Mouse (Mus musculus) adrenal gland, postnatal 14 days (tissue): ENCODE data around the gene Xpot. TPM values are rescaled to one million over a fixed set of nuclear protein-coding genes. Genes with fewer than 3 reads are reported as not detected.

Source experiments
- DNase-seq: peaks from one replicate; pipeline ENCODE4 v3.0.0; 2021; ENCODE audit warnings: mixed read lengths
- microRNA-seq, 2 experiments: library from miRNA; unstranded; fragments of <30 nt; microRNA quantifications; one replicate each; pipeline ENCODE4 v1.2.0; 2021
- total RNA-seq: library from RNA; stranded (reverse); gene quantifications from 2 replicates; pipeline ENCODE4 v1.2.3, GENCODE M21; 2021

Xpot gene
- total RNA-seq, 1 experiment from 2014 or later, result 56.4 TPM

GRCm38 (mm10) chr10:121576372-121576771, 49.8 kb downstream of the Xpot start:
- DNase-seq, result no peak

- DNase-seq, result no peak
Measured at GRCm38 (mm10) chr10:121571511-121572147, 54.5 kb downstream of the Xpot start.

DNA sequence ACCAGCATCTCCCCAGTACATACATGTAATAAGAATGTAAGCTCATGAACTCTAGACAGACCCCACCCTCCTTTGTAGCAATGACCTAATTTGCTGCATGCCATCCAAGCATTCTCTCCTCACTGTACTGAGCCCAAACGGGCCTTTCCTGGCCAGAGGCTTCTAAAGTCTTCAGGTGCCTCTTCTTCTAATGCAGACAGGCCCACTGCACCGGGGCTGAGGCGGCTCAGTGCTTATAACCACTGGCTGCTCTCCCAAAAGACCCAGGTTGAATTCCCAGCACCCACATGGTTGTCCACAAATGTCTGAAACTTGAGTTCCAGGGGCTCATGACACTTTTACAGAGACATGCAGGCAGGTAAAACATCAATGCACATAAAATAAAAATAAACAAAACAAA, 55.1 kb downstream of the Xpot start:
- DNase-seq, result no peak

DNA sequence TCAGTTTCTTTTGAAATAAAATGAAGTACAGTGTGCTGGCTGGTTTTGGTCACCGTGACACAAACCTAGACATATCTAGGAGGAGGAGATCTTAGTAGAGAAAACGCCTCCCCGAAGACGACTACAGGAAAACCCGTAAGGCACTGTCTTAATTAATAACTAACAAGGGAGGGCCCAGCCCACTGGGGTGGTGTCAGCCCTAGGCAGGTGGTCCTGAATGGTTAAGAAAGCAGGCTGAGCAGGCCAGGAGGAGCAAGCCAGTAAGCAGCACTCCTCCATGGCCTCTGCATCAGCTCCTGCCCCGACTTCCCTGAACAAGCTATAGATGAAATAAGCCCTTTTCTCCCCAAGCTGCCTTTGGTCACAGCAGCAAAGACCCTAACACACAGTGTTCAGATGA, 56.3 kb downstream of the Xpot start:
- no peak for DNase-seq

DNA sequence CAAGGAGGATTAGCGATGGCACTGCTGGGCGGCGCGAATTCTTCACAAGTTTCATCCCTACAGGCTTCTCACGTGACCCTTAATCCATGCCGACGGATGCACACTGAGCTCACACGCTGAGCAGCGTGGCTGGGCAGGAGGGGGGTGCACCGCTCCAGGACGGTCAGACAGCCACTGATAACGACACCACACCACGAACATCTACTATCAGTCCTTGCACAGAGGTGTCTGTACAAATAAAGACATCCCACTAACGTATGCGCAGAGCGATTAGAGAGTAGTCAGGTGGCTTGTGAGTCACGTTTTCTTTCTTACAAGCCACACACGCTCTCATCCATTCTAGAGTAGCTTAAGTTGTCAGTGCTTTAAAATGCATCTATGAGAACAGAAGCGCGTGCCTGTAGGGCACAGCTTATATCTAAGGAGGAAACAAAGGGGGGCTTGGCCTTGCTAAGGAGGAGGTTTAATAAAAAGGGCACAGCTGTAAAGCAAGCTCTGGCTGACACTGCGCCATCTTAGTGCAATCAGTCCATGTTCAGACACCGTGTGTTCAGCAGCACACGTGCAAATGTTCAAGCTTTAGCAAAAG, 57.0 kb downstream of the Xpot start:
- DNase-seq, result no peak

GRCm38 (mm10) chr10:121568534-121568933, 57.6 kb downstream of the Xpot start:
- no peak for DNase-seq

- DNase-seq, result no peak
Measured at GRCm38 (mm10) chr10:121568026-121568425, 58.1 kb downstream of the Xpot start.

DNA sequence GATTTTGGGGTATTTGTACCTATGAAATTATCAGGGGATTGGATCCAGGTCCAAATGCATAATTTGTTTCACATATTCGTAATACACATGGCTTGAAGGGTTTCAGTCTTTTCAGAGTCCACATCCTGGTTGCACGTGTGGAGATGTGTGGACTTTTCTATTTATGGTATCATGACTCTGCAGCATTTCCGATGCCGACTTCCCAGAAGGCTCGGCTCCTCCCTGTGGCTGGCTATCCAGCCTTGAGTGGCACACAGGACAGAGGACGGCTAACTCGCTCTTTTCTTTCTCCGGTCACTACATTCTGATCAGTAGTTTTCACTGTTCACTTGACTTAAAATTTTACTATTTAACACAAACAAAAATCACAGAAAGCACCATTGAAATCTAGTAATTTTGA, 61.7 kb downstream of the Xpot start:
- DNase-seq, result no peak

DNA sequence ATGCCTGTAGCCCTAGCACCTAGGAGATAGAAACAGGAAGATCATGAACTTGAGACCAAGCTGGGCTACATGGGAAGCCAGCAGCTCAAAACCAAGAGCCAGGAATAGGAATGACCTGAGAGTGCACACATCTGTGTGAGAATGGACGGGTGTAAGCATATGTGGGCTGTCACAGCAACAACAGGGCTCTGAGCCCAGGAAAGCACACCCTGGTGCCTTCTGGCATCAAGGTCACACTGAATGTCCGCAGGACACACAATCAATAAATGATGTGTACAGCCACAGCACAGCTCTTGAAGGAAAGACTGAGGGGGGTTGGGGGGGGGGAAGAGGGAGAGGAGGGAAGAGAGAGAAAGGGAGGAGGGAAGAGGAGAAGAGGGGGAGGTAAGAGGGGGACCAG, 67.9 kb downstream of the Xpot start:
- no peak for DNase-seq

DNA sequence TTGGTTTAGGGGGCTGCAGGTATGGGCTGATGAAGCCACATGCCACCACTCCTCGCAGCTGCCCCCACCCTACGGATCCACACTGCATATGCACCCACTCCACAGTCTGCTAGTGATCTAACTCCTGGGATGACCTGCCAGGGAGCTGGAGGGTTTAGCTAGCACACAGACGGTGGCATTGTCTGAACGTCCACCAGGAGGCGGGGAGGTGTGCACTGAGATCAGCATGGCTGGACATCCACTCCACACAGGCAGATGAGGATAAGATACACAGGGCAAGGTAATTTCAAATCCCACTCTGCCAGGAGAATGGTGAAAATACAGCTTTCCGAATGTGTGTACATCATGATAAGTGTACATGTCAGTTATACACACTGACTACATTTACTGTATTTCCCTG, 69.9 kb downstream of the Xpot start:
- no peak for DNase-seq

GRCm38 (mm10) chr10:121550334-121550733, 75.8 kb downstream of the Xpot start:
- DNase-seq, result no peak

DNA sequence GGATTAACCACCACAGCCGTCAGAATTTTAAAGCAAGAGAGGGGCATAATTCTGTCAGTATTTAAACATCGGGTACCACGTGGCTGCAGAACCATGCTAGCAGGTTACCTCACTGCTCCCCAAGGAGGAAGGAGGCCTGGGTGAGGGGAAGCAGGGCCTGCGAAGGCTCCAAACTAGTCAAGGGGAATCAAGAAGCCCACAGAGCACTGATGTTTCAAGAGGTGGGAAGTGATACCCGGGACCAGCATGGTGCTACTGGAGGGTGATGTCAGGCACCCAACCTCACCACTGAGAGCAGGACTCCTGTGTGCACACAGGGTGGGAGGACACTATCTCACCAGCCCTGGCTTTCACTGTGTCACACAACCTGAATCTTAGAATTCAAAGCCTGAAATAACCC, 76.5 kb downstream of the Xpot start:
- no peak for DNase-seq

DNA sequence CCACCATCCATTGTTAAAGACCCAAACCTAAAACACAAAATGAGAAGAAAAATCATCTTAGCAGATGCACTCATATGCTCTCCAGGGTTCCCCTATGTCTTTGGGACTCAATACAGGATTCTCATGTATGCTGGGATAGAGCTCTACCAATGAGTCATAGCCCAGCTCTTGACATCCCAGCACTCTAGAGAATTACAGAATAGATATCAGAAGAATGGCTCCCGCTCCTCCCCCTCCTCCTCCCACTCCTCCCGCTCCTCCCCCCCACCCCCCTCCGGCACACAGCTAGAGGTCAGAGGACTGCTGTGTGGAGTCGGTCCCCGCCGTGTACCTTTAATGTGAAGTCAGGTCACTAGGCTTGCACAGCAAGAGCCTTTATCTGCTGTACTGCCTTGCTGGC, 79.0 kb downstream of the Xpot start:
- no peak for DNase-seq

GRCm38 (mm10) chr10:121543577-121543976, 82.6 kb downstream of the Xpot start:
- DNase-seq, result no peak

DNA sequence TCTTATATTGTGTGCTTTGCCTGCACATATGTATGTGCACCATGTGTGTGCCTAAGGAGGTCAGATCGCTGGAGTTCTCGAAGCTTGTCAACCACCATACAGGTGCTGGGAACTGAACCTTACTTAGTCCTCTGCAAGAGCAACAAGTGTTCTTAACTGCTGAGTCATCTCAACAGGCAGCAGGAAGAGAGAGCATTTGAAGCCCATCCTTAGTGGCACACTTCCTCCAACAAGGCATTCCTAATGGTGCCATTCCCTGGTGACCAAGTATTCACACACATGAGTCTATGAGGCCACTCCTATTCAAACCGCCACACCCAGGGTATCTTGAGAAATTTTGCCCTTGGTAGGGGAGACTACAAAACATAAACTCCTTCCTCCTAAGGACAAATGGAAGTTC, 84.0 kb downstream of the Xpot start:
- no peak for DNase-seq

Small RNAs within 50 kb of the gene (microRNA-seq; reads per million reads assigned to microRNA genes)
- 0 reads per million in 2 experiments for gene Gm24330

Other genes starting within 250 kb of the Xpot start
- 40.1 and 41.1 TPM in 2 replicates for gene Rassf3, start 150.0 kb downstream of the Xpot start, total RNA-seq
- gene Tbk1, start 39.5 kb downstream of the Xpot start, total RNA-seq, result 37.3 and 39.5 TPM in 2 replicates
- gene D930020B18Rik, start 15.3 kb upstream of the Xpot start, total RNA-seq, result not detected in 2 replicates
- gene BC048403, start 113.6 kb upstream of the Xpot start, total RNA-seq, result 8.5 and 9.0 TPM in 2 replicates